Mouse (Mus musculus) layer of hippocampus, postnatal 14 days (tissue): ENCODE measurements around the gene Zcchc24. TPM values are rescaled to one million over a fixed set of nuclear protein-coding genes. Genes with fewer than 3 reads are reported as not detected.

Experiments used
- DNase-seq, 2 experiments: peaks; one replicate each; pipeline ENCODE4 v3.0.0; 2021 to 2022; ENCODE audit warnings: low spot score in 2 of 2, mixed read lengths in 1 of 2
- total RNA-seq, 2 experiments: library from RNA; stranded (reverse); gene quantifications; 2 replicates each; pipeline ENCODE4 v1.2.3; 2021

Gene Zcchc24
- total RNA-seq, 2 experiments from 2014 or later: 60.4 to 63.5 TPM

DNA sequence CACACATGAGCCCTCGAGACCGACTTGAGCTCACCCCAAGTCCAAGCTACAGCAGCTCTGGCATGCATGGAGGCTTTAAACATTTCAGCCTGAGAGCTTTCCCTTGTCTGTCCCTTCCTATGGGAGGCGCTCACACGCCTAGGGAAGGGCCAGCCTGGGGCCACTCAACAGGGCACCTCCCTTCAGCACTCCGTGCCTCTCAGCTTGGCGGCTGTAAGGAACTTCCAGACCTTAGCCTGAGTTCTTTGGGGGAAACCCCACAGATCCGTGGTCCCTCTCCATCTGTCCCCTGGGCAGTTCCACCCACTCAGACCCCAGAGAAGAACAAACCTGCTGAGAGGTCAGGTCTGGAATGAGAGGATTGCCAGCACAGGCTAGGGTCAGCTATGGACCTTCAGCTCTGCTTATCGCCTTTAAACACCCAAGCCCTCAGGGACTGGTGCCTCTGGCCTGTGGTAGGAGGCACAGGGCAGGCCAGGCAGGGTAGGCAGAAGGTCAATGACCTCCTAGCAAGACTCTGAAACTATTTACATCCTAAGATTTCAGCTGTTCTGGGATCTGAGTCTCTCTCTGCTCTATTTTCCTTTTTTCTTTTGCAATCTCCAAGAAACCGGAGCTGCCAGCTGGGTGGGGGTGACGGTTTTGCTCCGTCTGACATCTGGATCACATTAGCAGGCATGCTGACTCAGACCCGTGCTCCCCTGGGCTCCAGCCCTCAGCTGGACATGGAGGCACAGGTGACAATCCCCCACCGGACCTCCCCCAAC lies 19.5 kb downstream of the Zcchc24 start:
- DNase-seq: no peak

DNA sequence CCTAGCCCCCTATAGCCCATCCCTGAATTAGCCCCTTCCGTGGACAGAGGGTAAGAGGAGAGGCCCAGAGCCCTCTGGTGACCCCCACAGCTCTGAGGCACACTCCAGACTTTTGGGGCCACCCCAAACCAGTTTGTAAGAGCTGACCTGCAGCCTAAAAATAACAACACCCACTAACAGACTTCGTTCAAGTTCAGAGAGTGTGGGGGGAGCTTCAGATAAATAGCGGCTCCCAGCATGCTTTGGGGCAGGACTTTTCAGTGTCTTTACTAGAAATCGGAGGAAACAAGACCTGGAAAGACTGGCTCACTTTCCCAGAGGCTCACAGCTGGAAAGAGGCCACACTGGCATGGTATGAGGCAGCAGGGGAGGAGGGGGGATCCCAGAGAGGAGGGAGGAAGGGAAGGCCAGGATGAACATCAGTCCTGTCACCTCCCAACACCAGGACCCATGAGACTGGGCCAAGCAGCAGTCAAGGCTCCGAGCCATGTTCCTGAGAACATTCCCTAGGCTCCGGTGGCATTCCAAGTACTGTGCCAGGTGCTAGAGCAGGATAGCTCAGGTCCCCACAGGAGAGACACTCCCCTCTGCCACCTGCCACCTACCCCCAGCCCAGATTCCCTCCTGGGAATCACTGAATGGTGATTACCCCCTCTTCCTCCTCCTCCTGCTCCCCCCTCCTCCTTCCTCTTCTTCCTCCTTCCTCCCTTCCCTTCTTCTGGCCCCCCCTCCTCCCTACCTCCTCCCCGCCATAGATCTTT lies 20.7 kb downstream of the Zcchc24 start:
- DNase-seq: no peak

DNA sequence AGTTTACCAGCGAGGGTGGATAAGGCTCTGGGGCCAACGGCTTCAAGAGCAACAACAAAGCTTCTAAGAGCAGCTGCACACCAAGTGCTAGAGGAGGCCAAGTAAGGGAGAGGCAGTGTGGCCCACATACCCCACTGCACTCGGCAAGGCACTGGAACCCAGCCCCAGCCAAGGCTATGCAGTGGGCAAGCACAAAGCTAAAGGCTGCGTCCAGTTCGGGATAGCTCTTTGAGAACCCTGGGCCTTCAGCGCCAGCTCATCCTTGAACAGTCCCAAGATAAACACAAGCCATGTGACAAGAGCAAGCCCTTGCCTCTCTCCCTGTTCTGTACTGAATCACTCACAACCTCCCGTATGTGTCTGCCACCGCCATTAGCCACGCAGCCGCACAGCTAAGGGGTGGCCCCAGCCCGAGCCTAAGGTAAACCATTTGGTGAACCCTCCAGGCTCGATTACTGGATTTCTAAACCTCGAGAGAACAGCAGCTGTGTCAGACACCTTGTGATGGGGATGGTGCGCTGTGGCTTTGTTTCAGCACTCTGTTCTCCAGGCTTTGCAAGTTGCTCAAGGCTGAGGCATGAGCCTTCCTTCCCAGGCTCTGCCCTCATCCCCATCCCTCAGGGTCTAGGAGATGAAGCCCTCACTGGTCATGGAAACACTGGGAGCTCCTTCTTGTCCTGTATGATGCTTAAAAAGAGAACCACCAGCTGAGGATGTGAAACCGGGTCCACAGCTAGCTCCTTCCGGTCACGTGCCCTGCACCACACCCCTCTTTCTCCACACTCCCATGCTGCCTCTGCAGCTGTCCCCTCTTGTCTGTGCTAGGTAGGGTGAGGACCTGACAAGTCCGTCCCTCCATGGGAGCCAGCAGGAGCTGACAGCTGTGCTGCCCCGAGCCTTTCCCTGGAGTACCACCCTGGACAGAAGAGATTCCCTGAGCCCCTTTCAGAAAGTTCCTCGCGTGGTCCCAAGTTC lies 21.6 kb downstream of the Zcchc24 start:
- no peak for DNase-seq

DNA sequence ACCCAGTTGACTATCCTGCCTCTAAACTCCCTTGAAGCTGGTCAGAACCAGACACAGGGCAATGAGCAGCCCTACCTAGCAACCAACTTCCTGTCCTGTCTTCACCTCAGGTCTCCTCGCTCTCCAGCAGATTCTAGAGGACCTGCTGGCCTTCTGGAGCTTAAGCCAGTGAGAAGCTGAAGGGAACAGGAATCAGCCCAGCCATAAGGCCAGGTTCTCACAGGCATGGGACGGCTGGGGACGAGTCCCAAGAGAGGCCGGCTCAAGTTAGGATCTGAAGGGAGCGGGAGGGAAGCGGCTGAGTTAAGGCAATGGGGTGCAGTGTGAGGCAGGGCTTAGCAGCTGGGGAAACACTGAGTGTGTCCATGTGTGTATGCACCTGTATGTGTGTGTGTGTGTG lies 22.5 kb downstream of the Zcchc24 start:
- DNase-seq: no peak

DNA sequence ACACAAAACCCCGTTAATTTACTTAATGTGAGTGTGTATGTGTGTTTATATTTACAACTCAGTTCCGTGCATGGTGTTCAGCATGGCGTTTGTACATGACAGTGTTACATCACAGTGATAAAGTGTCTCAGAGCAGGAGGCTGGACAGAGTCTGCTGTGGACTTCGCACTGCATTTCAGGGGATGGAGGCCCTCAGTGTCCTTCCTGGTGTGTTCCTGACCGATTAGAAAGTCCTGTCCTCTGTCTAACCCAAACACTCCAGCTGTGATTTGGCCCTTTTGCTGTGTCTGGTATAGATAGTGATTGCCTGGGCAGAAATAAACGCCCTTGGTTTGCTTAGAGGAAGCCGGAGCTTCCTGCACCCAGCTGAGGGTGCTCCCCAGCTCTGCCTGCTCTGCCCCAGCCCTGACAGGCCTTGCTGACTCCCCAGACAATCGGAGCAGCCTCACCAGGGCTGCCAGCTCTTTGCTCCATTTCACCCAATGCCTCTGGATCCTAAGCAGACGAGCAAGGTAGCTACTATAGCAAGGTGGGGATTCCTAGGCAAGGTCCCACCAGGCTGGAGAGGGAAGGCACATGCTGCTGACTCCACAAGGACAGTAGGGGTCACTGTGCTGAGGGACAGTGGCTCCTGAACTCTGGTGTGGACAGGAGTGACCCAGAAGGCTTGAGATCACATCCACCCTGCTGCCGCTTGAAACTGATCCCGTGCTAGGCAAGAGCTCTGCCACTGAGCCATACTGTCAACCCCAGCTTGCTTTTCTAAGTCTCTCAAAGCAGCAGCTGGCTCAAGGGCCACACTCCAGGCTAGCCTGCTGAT lies 23.3 kb downstream of the Zcchc24 start:
- no peak for DNase-seq

DNA sequence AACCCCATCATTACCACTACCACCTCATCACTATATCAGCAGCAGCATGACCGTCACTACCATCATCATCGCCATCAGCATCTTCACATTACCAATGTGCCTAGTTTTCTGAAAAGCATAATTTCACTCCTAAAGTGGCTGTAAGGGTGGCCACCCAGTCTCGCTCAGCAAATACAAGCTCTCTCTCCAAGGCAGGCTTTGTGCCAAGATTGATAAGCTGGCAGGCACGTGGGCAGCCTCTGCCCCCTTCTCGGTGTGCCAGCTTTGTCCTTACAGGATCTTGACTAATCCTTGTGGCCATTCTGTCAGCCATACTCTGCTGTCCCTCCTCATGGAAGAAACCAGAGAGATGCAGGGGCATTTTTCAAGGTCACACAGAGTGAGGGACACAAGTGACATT lies 25.9 kb downstream of the Zcchc24 start:
- DNase-seq: no peak

DNA sequence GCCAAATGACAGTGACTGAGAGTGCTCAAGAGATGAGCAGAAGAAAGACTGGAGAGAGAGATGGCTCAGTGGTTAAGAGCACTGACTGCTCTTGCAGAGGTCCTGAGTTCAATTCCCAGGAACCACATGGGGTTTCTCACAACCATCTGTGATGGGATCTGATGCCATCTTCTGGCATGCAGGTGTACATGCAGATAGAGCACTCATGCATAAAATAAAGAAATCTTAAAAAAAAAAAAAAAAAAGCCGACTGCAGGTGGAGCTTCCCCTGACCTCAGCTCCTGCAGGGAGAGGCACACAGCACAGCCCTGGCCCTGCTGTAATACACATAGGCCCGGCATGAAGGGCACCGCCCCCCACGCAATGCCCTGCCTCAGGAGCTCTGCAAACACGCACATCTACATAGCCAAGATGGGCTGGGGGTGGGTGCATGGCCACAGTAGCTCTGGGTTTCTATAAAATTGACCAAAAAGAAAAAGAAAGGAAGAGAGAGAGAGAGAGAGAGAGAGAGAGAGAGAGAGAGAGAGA lies 26.9 kb downstream of the Zcchc24 start:
- DNase-seq: no peak

DNA sequence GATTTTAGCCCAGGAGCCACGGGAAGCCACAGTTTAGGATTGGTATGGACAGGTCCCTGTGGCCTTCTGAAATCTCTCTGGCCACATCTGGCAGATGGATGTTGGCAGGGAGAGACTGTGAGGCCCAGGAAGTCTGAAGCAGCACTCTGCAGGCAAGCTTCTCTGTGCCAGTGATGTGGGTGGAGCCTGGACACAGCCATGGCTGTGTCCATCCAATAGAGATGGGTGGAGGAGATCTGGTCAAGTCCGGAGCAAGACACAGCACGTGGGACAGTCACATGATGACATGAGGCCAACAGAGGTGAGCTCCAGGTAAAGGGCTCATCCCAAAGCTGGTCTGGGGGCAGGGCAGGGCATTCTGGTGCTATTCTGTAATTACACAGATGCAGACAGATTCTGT lies 27.6 kb downstream of the Zcchc24 start:
- DNase-seq: no peak

DNA sequence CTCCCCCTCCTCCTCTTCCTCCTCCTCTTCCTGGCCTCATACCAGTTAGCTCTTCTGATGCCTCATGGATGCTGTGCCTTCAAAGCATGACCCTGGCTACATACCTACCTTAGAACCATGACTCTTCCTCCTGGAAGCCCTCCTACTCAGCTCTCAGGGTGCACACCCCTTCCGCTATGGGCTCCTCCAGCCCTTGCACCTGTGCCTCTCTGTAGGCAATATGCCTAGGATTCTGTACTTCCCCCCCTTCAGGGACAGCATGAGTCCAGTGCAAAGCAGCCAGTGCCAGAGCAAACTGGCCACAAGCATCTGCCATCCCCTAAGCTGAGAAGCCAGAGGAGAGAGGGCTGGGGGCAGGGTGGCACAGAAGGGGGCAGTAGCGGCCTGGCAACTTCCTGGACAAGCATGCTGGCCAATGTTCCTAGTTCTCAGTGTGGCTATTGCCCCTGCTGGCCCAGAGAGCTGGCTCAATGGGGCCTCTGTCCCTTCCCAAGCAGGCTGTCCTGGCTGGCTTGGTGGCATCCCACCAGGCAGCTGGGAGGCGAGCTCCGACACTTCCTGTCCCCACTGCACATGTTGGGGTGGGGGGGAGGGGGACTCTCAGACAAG lies 28.8 kb downstream of the Zcchc24 start:
- peak; percentile 62 to 89 for DNase-seq

DNA sequence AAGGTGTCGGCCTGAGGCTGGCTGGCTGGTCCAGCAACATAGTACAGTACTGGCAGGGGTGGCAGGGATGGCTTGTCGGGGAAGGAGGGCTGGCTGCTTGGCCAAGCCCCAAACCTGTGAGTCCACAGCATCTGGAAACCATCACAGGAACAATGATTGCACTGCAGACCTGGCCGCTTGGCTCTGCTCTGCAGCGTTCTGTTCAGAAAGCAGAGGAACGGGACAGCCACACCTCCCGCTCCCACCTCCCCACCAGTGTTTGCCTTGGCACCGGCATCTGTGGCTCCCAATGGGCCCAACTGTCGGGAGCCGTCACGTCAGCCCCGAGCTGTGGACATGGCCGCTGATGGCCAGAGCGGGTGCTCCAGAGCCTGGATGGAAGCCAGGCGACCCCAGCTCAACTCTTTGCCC lies 30.2 kb downstream of the Zcchc24 start:
- peak in 1 of 2 experiments; percentile 48 for DNase-seq

DNA sequence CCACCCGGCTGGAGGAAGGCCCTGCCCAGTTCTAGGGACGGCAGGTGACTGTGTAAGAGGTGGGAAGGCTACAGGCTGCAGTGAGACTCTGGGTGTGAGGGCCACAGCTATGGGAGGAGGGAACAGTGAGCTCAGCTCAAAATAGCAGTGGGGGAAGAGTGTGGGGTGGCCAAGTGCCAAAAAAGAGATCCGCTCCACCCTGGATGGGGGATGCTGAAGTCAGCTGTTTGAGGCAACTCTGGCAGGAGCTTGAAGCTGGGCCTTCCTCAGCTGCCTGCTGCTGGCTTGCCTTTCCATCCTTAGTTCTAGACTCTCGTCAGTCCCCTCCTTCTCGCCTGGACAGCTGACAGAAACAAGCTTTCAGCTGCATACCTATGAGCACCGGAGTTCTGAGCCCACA lies 32.2 kb downstream of the Zcchc24 start:
- peak; percentile 66 to 82 for DNase-seq

DNA sequence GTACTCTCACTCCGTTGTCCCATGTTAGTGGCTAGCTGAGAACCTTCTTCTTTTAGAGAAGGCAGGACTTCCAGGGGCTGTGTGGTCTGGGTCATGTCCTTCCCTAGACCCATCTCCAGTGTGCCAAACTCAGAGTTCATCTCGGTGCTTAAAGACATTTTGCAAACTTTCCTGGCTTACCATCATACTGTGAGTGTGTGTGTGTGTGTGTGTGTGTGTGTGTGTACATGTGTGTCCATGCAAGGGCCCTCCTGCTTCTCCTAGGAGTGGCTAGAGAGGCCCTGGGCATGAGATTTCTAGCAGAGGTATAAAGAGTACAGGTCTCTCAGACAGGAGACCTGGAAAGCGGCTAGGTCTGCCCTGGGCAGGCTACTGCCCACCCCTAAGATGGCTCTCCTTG lies 32.7 kb downstream of the Zcchc24 start:
- DNase-seq: no peak

DNA sequence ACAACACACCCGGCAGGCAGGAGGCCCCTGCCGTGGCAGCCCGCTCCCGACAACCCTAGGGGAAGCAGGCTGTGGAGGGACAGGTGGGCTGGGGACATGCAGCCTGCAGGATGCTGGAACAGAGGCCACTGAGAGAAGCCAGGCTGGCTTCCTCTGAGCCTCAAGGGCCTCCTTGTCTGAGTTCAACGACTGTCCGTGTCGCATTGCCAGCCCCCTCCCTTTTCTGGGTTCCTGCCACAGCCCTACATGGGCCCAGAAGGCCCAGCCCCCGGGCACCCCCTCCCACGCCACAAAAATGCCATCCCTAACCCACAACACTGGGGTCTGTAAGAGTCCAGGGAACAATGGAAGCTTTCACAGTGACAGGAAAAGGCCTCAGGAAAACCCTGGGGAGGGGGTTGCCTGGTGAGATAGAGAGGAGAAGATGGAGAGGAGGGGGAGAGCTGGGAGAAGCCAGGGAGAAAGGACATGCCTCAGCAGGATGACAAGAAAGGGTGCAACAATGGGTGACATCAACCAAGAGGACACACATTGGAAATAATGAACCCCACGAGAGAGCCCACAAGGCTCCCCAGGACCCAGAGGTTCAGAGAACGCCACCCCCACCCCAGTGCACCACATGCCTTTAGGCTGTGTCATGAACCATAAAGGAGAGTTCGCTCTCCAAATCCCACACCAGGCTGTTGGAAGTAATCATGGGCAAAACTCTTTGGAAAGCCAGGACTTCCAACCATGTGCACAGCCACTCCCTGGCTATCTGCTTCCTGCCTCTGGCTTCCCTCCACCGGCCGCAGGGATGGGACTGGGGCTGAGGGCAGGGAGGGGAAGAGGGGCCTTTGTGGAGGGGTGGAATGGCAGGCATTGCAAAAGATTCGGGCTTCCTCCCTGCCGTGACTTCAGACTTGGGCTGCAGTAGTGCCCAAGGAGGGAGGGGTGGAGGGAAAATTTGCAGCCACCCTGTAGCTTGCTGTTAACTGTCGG lies 33.8 kb downstream of the Zcchc24 start:
- peak in 1 of 2 experiments; percentile 75 for DNase-seq

DNA sequence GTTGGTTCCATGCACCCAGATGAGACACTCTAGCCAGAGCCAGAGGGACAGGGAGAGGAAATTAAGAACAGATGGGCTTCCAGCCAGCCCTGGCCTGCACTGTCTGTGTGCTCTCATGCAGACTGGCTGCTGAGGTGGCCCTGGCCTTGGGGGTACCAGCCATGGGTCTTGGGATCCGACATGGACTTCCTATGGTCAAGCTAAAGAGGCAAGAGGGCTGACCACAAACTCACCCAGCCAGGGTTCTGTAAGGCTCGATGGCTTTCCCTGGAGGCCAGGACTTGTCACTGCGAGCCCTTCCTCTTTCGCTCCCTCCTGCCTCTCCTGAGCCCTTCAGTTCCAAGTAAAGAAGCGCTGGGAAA lies 41.7 kb downstream of the Zcchc24 start:
- no peak for DNase-seq

DNA sequence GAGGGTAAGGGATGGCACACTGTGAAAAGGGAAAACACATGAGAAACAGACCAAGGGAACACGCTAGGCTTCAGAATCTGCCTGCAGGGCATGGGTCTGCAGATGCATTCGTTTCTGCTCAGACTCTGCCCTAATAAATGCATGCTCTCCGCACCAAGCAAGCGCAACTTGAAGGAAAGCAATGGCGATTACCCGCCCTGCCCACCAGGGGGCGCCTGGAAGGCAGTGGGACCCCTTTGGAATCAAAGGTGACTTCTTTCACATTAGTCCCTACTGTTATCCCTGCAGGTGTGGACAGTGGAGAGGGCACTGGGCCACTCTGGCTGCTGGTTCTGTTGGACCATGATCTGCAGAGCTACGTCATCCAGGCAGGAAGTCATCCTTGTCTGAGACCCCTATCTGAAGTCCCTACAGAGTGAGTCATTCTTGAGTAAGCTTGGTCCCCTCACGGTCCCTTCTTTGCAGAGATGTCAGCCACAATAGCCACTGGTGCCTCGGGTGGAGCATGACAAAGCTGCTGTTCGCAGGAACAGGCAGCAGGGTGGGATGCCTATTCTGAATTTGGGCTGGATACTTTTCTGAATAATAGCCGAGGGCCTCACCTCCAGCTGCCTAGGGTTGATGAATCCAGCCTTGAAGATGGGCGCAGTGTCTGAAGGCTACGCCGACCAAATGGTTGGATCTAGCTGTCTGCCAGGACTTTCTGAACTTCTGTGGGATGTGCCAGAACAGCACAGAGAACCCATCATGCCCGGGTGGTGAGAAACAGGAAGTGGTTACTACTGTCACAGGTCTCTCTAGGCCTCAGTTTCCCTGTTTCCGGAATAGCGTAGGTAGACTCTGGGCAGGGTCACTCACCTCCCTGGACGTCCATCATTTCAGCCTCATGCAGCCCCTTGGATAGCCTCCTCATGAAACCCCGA lies 42.4 kb downstream of the Zcchc24 start:
- no peak for DNase-seq

DNA sequence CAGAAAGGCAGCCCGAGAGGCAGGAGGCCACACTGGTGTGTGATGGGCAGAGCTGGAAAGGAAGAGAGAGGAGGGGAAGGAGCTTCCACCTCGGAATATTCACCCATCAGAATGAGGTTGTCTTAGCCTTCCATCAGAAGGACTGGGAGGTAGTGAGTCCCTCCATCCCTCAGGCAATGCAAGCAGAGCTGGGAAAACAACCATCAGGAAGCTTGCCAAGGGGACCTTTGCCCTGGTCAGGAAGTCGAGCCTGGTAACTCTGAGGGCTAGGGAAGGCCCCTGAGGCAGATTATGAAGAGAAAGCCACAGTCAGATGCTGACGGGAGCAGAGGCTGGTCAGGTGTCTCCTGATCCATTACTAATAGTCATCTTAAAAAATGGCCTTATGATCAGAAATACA lies 43.1 kb downstream of the Zcchc24 start:
- DNase-seq: no peak

DNA sequence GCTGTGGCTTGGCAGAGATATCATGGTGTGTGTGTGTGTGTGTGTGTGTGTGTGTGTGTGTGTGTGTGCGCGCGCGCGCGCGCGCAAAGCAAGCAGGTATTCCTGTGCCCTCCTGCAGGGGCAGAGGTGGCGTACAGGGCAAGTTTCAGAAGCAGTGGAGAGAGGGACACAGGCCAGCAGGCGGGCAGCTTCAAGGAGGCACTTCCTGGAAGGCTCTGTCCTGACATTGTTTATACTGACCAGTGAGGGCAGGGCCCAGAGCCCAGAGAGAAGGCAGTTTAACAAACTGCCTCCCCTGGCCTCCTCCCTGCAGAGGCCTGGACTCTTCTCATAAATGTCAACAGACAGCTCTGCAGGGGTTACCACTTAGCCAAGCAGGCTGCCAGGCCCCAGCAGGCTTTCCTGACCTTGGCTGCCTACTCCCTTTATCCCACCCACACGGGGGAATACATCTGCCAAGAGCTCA lies 43.8 kb downstream of the Zcchc24 start:
- peak in 1 of 2 experiments; percentile 60 for DNase-seq
